Mouse (Mus musculus): ENCODE measurements at regions not wholly inside any gene's neighbourhood (a gene's known extent, or its start where the extent isn't known, plus 50 kb on each side); places are given as distances from the start of the nearest gene placed in this dataset.

GRCm38 (mm10) chr11:20882756-20883155 lies 51.9 kb upstream of the Lgalsl start:
- no peak overlapping the region for H3K27ac ChIP-seq (ENCODE audit: insufficient read depth, low read length)
- H3K27me3 ChIP-seq (ENCODE audit: control insufficient read depth, insufficient read depth, low read length, poor library complexity, severe bottlenecking): no peaks in the 10 kb centered on the region; the same call in 1 of the 2 replicates
- H3K4me1 ChIP-seq (ENCODE audit: control insufficient read depth, insufficient read depth, low read length): no peaks in the 10 kb centered on the region
- no peak overlapping the region for H3K9ac ChIP-seq (ENCODE audit: low read depth, poor library complexity, severe bottlenecking)
- TF ChIP-seq CTCF (IDR thresholded peaks at IDR 0.05; ENCODE audit: low read depth, low read length) (no peak), EP300 (IDR thresholded peaks at IDR 0.05; ENCODE audit: insufficient read depth, low read depth, low read length) (0 out of 2 replicates have a peak, but pooled peaks have one; percentile 22)
- no peaks in the 10 kb centered on the region for H3K36me3 ChIP-seq (ENCODE audit: control insufficient read depth, insufficient read depth, low read length, poor library complexity, severe bottlenecking)
- H3K9me3 ChIP-seq (replicated peaks; ENCODE audit: control insufficient read depth, insufficient read depth, low read length, poor library complexity, severe bottlenecking): peaks cover 2% of the 10 kb centered on the region
- no peak overlapping the region for H3K4me3 ChIP-seq (ENCODE audit: low read depth, low read length)

DNA sequence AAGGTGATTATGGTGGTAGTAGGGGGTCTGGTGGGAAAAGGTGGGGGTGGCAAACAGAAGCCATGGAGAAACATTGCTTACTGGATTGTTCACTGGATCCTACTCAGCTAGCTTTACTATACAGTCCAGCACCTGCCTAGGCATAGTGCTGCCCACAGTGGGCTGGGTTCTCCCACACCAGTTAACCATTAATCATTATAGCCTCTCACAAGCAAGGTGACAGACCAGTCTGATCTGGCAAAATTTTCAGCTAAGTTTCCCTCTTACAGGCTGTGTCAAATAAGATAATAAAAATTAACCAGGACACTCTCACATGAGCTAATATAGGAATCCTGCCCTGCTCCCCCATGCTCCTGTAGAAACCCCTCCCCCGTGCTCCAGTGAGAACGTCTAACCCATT lies 53.1 kb upstream of the Lgalsl start:
- H3K27ac ChIP-seq (ENCODE audit: insufficient read depth, low read length): no peak overlapping the region
- no peak overlapping the region for H3K4me3 ChIP-seq (ENCODE audit: low read depth, low read length)
- H3K9me3 ChIP-seq (replicated peaks; ENCODE audit: control insufficient read depth, insufficient read depth, low read length, poor library complexity, severe bottlenecking): peaks cover 2% of the 10 kb centered on the region
- H3K9ac ChIP-seq (ENCODE audit: low read depth, poor library complexity, severe bottlenecking): no peak overlapping the region
- TF ChIP-seq CTCF (IDR thresholded peaks at IDR 0.05; ENCODE audit: low read depth, low read length) (no peak), EP300 (IDR thresholded peaks at IDR 0.05; ENCODE audit: insufficient read depth, low read depth, low read length) (no peak), POLR2A (IDR thresholded peaks at IDR 0.05; ENCODE audit: insufficient read depth, low read length) (no peak)
- no peaks in the 10 kb centered on the region for H3K36me3 ChIP-seq (ENCODE audit: control insufficient read depth, insufficient read depth, low read length, poor library complexity, severe bottlenecking)
- no peaks in the 10 kb centered on the region for H3K4me1 ChIP-seq (ENCODE audit: control insufficient read depth, insufficient read depth, low read length)
- no peaks in the 10 kb centered on the region; the same call in 1 of the 2 replicates for H3K27me3 ChIP-seq (ENCODE audit: control insufficient read depth, insufficient read depth, low read length, poor library complexity, severe bottlenecking)

DNA sequence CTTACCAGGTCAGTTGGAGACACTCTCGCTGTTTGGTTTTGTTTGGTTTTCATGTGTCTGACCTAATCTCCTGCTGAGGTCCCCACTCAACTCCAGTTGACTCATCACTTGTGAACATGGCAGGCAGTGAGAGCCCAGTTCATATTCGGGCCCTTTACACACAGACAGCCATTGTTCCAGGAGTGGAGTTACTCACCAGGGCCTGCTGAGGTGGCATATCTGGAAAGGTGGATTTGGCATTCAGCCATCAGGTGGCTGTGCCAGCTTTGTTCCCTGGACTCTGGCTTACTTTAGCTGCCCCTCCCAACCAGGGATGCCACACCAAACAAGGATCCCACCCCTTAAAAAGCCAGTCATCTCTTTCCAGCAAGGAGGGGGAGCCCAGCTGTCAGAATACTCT lies 56.2 kb upstream of the Lgalsl start:
- TF ChIP-seq CTCF (IDR thresholded peaks at IDR 0.05; ENCODE audit: low read depth, low read length) (no peak), POLR2A (IDR thresholded peaks at IDR 0.05; ENCODE audit: insufficient read depth, low read length) (no peak), EP300 (IDR thresholded peaks at IDR 0.05; ENCODE audit: insufficient read depth, low read depth, low read length) (no peak)
- Histone ChIP-seq H3K4me3 (ENCODE audit: low read depth, low read length) (no peak overlapping the region), H3K27me3 (ENCODE audit: control insufficient read depth, insufficient read depth, low read length, poor library complexity, severe bottlenecking) (no peaks in the 10 kb centered on the region; the same call in 1 of the 2 replicates), H3K36me3 (ENCODE audit: control insufficient read depth, insufficient read depth, low read length, poor library complexity, severe bottlenecking) (no peaks in the 10 kb centered on the region), H3K4me1 (ENCODE audit: control insufficient read depth, insufficient read depth, low read length) (no peaks in the 10 kb centered on the region), H3K9ac (ENCODE audit: low read depth, poor library complexity, severe bottlenecking) (no peak overlapping the region), H3K9me3 (replicated peaks; ENCODE audit: control insufficient read depth, insufficient read depth, low read length, poor library complexity, severe bottlenecking) (no peaks in the 10 kb centered on the region; the same call in 1 of the 2 replicates), H3K27ac (ENCODE audit: insufficient read depth, low read length) (no peak overlapping the region)

GRCm38 (mm10) chr11:20890479-20890878 lies 59.6 kb upstream of the Lgalsl start:
- no peaks in the 10 kb centered on the region for H3K36me3 ChIP-seq (ENCODE audit: control insufficient read depth, insufficient read depth, low read length, poor library complexity, severe bottlenecking)
- TF ChIP-seq CTCF (IDR thresholded peaks at IDR 0.05; ENCODE audit: low read depth, low read length) (peak; percentile 24), POLR2A (IDR thresholded peaks at IDR 0.05; ENCODE audit: insufficient read depth, low read length) (no peak), EP300 (IDR thresholded peaks at IDR 0.05; ENCODE audit: insufficient read depth, low read depth, low read length) (no peak)
- no peak overlapping the region for H3K9ac ChIP-seq (ENCODE audit: low read depth, poor library complexity, severe bottlenecking)
- no peak overlapping the region for H3K27ac ChIP-seq (ENCODE audit: insufficient read depth, low read length)
- H3K27me3 ChIP-seq (ENCODE audit: control insufficient read depth, insufficient read depth, low read length, poor library complexity, severe bottlenecking): no peaks in the 10 kb centered on the region
- H3K4me3 ChIP-seq (ENCODE audit: low read depth, low read length): no peak overlapping the region
- H3K9me3 ChIP-seq (replicated peaks; ENCODE audit: control insufficient read depth, insufficient read depth, low read length, poor library complexity, severe bottlenecking): no peaks in the 10 kb centered on the region; the same call in 1 of the 2 replicates
- H3K4me1 ChIP-seq (ENCODE audit: control insufficient read depth, insufficient read depth, low read length): no peaks in the 10 kb centered on the region

- Histone ChIP-seq H3K4me1 (ENCODE audit: control insufficient read depth, insufficient read depth, low read length) (no peaks in the 10 kb centered on the region), H3K36me3 (ENCODE audit: control insufficient read depth, insufficient read depth, low read length, poor library complexity, severe bottlenecking) (no peaks in the 10 kb centered on the region), H3K27me3 (ENCODE audit: control insufficient read depth, insufficient read depth, low read length, poor library complexity, severe bottlenecking) (no peaks in the 10 kb centered on the region), H3K4me3 (ENCODE audit: low read depth, low read length) (no peak overlapping the region), H3K9me3 (replicated peaks; ENCODE audit: control insufficient read depth, insufficient read depth, low read length, poor library complexity, severe bottlenecking) (no peaks in the 10 kb centered on the region), H3K27ac (ENCODE audit: insufficient read depth, low read length) (no peak overlapping the region), H3K9ac (ENCODE audit: low read depth, poor library complexity, severe bottlenecking) (no peak overlapping the region)
- TF ChIP-seq CTCF (IDR thresholded peaks at IDR 0.05; ENCODE audit: low read depth, low read length) (no peak), POLR2A (IDR thresholded peaks at IDR 0.05; ENCODE audit: insufficient read depth, low read length) (no peak), EP300 (IDR thresholded peaks at IDR 0.05; ENCODE audit: insufficient read depth, low read depth, low read length) (no peak)
Observed at GRCm38 (mm10) chr11:20891711-20892110, 60.9 kb upstream of the Lgalsl start.

DNA sequence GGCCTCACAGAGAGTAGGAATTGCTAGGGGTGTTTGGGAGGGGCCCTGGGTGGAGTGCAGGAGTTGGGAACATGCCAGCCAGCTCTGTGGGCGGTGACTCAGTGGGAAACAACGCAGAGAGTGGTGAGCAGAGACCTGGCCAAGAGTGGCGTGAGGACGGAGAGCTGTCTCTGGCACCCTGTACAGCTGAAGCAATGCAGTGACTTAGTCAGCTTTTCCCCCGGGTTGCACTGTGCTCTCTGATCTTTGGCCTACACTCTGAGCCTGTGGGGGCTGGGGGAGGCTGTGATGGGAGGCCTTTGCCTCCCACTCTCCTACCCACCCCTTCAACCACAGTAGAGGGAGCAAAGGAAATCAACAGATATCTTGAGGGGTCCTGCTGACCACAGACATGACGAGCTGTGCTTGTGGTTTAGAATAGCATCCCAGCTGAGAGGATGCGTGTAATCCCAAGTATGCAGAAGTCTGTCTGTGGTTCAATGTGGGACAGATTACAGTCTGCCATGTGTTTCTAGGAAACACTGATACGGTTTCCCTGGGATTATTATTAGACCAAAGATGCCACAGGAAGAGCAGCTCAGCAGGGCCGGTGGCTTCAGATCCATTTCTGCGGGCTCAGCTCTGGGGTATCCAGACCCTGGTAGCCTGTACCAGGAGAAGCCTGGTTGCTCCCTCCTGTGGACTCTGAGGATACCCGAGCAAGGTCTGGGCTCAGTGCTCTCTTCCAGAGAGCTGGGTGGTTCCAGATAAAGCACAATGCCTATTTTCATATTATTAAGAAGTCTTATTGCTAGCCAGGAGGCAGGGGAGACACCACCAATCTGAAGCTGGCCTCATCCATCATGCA lies 65.6 kb upstream of the Lgalsl start:
- Histone ChIP-seq H3K4me1 (ENCODE audit: control insufficient read depth, insufficient read depth, low read length) (no peaks in the 10 kb centered on the region), H3K9ac (ENCODE audit: low read depth, poor library complexity, severe bottlenecking) (no peak overlapping the region), H3K27me3 (ENCODE audit: control insufficient read depth, insufficient read depth, low read length, poor library complexity, severe bottlenecking) (no peaks in the 10 kb centered on the region), H3K36me3 (ENCODE audit: control insufficient read depth, insufficient read depth, low read length, poor library complexity, severe bottlenecking) (no peaks in the 10 kb centered on the region), H3K4me3 (ENCODE audit: low read depth, low read length) (no peak overlapping the region), H3K27ac (ENCODE audit: insufficient read depth, low read length) (no peak overlapping the region), H3K9me3 (replicated peaks; ENCODE audit: control insufficient read depth, insufficient read depth, low read length, poor library complexity, severe bottlenecking) (no peaks in the 10 kb centered on the region)
- TF ChIP-seq EP300 (IDR thresholded peaks at IDR 0.05; ENCODE audit: insufficient read depth, low read depth, low read length): no peak

Data from ES-Bruce4 (cell line).